Mouse (Mus musculus) embryonic facial prominence, embryonic 13.5 days (tissue): ENCODE results near the gene Mtmr10. TPM values are rescaled to one million over a fixed set of nuclear protein-coding genes. Genes with fewer than 3 reads are reported as not detected.

ENCODE experiments used
- ATAC-seq: fragments of 200-750 bp; cut with Nextera tagmentation; 2 replicates; pipeline ENCODE4 v1.8.0; 2017; ENCODE audit warnings: low read depth; ENCODE audit not compliant: insufficient number of reproducible peaks, insufficient read depth, low FRiP score, low TSS enrichment
- H3K27ac ChIP-seq: fragments of 300-500 bp; sonication (generic); 2 replicates; pipeline ENCODE4 v1.5.1; 2015; ENCODE audit warnings: moderate library complexity, mild to moderate bottlenecking, inconsistent platforms
- H3K27me3 ChIP-seq: fragments of 300-500 bp; sonication (generic); 2 replicates; pipeline ENCODE4 v1.6.1; 2015; ENCODE audit warnings: mild to moderate bottlenecking, inconsistent platforms
- H3K36me3 ChIP-seq: fragments of 300-500 bp; sonication (generic); 2 replicates; pipeline ENCODE4 v1.6.1; 2015; ENCODE audit warnings: mild to moderate bottlenecking, inconsistent platforms
- H3K4me1 ChIP-seq: fragments of 300-500 bp; sonication (generic); 2 replicates; pipeline ENCODE4 v1.6.1; 2015; ENCODE audit warnings: inconsistent platforms
- H3K4me2 ChIP-seq: fragments of 300-500 bp; sonication (generic); 2 replicates; pipeline ENCODE4 v1.6.1; 2015; ENCODE audit warnings: moderate library complexity, mild to moderate bottlenecking, inconsistent platforms
- H3K4me3 ChIP-seq: fragments of 300-500 bp; sonication (generic); 2 replicates; pipeline ENCODE4 v1.5.1; 2015; ENCODE audit warnings: mild to moderate bottlenecking, inconsistent platforms
- H3K9ac ChIP-seq: fragments of 300-500 bp; sonication (generic); 2 replicates; pipeline ENCODE4 v1.6.1; 2015; ENCODE audit warnings: mild to moderate bottlenecking, inconsistent platforms
- H3K9me3 ChIP-seq: fragments of 300-500 bp; sonication (generic); 2 replicates; pipeline ENCODE4 v1.6.1; 2016; ENCODE audit warnings: inconsistent platforms
- WGBS: fragments of 180-500 bp; shearing (Covaris S2); methylation state at CpG from one replicate; pipeline ENCODE4 v1.1.7; 2015; ENCODE audit warnings: mixed read lengths; 5-methylcytosine and 5-hydroxymethylcytosine counted together
- polyA plus RNA-seq: library from polyadenylated mRNA; unstranded; fragments of >200 nt; fragmentation: Nextera tagmentation; extraction: Ambion mirVana; gene quantifications from 2 replicates; pipeline ENCODE4 v1.2.1, GENCODE M21; 2015

Gene Mtmr10
- polyA plus RNA-seq, result 13.6 and 14.5 TPM in 2 replicates

DNA sequence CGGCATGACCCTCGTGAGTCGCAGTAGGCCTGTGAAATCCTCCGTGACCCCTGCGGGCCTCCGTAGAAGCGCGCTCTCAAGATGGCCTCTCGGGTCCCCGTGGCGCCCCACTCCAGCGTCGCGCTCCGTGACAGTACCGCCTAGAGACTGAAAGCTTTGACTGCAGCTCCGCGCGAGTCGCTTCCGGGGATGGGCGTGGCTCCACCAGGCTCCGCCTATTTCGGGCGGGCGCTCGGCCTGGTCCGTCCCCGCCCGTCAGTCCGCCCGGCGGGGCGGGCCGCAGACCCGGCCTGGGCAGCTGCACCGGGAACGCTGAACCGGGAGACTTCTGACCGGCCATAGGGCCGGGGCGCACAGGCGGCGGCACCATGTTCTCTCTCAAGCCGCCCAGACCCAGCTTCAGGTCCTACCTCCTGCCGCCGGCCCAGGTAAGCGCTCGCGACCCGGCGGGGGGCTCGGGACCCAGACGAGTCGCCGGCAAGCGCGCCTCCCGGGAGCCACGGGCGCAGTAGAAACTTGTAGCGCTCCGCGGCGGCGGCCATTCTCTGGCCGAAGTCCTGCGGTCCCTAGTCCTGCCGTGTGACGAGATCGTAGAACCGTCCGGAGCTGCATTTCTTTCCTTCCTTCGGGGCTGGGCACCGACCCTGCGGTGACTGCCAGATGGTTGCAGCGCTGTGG, at the start of gene Mtmr10:
Gene Mtmr10 (plus strand): TSS at position 240 of the 678 bp plus-strand sequence.
- Histone ChIP-seq H3K27ac (peak within 1 kb of the TSS; percentile 72), H3K9ac (peak within 1 kb of the TSS; percentile 87), H3K36me3 (no peaks in the 10 kb centered on the region), H3K4me1 (peaks cover 12% of the 10 kb centered on the region), H3K9me3 (no peaks in the 10 kb centered on the region), H3K27me3 (no peaks in the 10 kb centered on the region), H3K4me3 (peak within 1 kb of the TSS; percentile 84), H3K4me2 (peak within 1 kb of the TSS; percentile 64)
- WGBS, result under 1% methylated on average over 77 of the region's 77 CpGs
- ATAC-seq, result peak; percentile 96

DNA sequence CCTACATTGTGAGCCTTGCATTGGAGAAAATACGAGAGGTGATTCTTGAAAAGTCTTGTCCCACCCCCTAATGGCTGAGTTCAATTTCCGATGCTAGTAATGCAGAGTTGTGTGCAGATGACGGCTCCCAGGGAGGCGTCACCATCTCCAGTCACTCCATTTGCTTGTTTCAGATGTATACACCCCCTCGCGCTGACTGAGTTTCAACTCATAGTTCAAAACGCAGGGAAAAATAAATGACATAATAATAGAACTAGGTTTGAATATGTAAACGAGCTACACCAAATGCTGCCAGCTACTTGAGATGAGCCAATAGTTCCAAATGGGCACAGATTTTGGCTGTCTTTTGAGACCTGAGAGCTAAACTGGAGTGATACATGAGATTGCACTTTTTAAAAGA, 49.7 kb upstream of the Mtmr10 start:
- Histone ChIP-seq H3K9ac (no peak overlapping the region), H3K27ac (no peak overlapping the region), H3K4me2 (no peak overlapping the region), H3K4me3 (no peak overlapping the region), H3K27me3 (no peaks in the 10 kb centered on the region), H3K4me1 (peaks cover 23% of the 10 kb centered on the region), H3K36me3 (no peaks in the 10 kb centered on the region), H3K9me3 (no peaks in the 10 kb centered on the region)
- 91% methylated on average over 8 of the region's 8 CpGs for WGBS
- ATAC-seq, result no peak

DNA sequence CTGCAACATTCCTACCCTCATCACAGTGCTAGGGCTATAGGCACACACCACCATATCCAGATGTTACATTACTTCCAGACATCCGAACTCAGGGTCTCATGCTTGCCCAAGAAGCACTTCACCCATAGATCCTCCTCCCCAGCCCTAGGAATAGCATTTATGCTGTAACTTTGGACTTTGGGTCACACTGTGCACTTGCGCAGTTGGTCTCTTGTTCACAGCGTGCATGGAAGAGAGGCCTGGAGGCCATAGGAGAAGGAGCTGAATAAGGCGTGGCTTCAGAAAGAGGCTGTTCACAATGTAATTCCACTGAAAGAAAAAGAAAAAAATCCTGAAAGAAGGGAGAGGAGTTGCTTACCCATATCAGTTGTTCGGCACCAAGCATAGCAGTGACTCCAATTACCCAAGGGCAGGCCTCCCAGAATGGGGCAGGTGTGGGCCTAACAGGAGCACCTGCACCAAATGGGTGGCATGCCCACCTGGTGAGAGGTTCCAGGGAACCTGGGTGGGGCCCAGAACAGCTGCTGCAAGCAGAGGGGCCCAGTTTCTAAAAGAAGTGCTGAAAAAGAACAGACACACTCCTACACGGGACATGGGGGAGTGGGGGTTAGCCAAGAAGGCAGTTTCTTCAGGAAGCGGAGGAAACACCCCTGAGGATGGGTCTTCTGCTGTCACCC, 48.9 kb upstream of the Mtmr10 start:
- no peak overlapping the region for H3K4me2 ChIP-seq
- no peaks in the 10 kb centered on the region for H3K36me3 ChIP-seq
- peaks cover 23% of the 10 kb centered on the region for H3K4me1 ChIP-seq
- WGBS, result 75% methylated on average over 7 of the region's 7 CpGs
- no peak overlapping the region for H3K9ac ChIP-seq
- ATAC-seq, result no peak
- H3K27ac ChIP-seq, result no peak overlapping the region
- no peaks in the 10 kb centered on the region for H3K9me3 ChIP-seq
- no peak overlapping the region for H3K4me3 ChIP-seq
- H3K27me3 ChIP-seq, result no peaks in the 10 kb centered on the region

DNA sequence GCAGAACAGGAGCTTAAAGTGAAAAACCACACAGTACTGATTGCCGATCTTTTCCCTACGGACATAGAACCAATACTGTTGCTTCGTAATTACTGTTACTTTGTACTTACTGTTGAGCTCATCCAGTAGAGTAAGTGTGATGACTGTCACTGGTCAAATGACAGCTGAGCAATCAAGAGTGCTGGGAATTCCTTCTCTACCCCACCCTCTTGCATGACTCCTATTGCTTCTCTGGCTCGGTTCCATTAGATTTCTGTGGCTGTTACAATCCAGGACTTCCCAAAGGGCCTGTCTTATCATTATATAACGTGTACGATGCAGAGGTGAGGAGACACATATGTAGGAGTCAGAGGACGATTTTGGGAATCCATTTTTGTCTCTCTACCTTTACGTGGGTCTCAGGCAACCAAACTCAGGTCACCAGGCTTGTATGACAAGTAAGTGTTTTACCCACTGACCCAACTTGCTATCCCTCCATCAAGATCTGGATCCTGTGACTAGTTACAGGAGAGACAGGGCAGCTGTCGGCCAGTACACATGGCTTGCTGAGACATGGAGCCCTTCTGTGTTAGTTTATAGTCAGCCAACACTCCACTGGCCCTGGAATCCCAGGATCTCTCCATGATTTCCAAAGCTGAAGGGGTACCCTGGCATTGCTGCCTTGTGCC, 48.2 kb upstream of the Mtmr10 start:
- H3K4me3 ChIP-seq, result no peak overlapping the region
- no peaks in the 10 kb centered on the region for H3K36me3 ChIP-seq
- no peak overlapping the region for H3K4me2 ChIP-seq
- ATAC-seq, result no peak
- H3K9ac ChIP-seq, result no peak overlapping the region
- H3K27ac ChIP-seq, result peak overlapping the region; percentile 45; the same call in 1 of the 2 replicates
- peaks cover 23% of the 10 kb centered on the region for H3K4me1 ChIP-seq
- WGBS, result 83% methylated on average over 9 of the region's 9 CpGs
- H3K27me3 ChIP-seq, result no peaks in the 10 kb centered on the region
- H3K9me3 ChIP-seq, result no peaks in the 10 kb centered on the region

DNA sequence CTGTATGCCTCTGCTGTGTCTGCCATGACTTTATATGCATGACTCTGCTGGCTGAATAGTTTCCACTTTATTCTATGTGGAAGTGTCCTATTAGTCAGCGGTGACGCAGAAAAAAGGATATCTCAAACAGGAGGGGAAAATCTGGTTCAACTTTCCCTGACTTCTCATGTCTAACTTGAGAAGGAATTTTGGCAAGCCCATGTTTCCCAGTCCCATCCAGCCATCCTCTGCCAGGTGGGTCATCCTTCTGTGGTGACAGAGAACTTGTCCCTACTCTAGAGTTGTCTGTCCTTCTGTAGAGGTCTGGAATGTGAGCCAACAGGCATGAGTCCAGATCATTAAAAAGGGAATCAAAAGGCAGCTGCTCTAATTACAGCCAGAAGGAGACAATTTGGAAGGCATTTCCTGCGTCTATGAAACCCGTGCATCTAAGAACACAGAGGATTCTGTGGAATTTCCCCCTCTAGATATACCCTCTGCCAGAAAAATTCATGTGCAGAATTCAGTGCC, 47.6 kb upstream of the Mtmr10 start:
- no peak for ATAC-seq
- 24% methylated on average over 4 of the region's 4 CpGs for WGBS
- H3K4me2 ChIP-seq, result no peak overlapping the region

DNA sequence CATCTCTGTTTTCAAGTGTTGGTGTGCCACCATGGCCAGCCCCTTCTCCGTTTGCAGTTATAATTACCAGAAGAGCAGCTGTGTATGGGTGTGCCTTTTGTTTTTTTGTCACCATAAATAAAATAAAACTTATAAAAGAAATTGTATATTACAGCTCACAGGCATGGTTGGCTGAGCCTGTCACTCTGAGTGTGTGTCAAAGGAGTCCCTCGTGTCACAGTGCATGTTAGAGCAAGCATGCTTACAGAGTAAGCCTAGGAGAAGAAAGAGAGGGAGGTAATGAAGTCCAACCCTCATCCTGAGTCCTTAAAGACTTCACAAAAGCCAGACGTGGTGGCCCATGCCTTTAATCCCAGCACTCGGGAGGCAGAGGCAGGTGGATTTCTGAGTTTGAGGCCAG, 45.0 kb upstream of the Mtmr10 start:
- H3K4me1 ChIP-seq, result peaks cover 23% of the 10 kb centered on the region
- H3K9ac ChIP-seq, result no peak overlapping the region
- ATAC-seq, result no peak
- H3K27ac ChIP-seq, result no peak overlapping the region
- H3K36me3 ChIP-seq, result no peaks in the 10 kb centered on the region
- no peaks in the 10 kb centered on the region for H3K27me3 ChIP-seq
- H3K4me3 ChIP-seq, result no peak overlapping the region
- no peak overlapping the region for H3K4me2 ChIP-seq
- no peaks in the 10 kb centered on the region for H3K9me3 ChIP-seq
- 37% methylated on average over 4 of the region's 4 CpGs for WGBS

More for the DNA sequence above, 47.6 kb upstream of the Mtmr10 start:
- Histone ChIP-seq H3K4me1 (peaks cover 23% of the 10 kb centered on the region), H3K27me3 (no peaks in the 10 kb centered on the region), H3K9ac (no peak overlapping the region), H3K27ac (peak overlapping the region; percentile 45), H3K9me3 (no peaks in the 10 kb centered on the region), H3K4me3 (no peak overlapping the region), H3K36me3 (no peaks in the 10 kb centered on the region)

DNA sequence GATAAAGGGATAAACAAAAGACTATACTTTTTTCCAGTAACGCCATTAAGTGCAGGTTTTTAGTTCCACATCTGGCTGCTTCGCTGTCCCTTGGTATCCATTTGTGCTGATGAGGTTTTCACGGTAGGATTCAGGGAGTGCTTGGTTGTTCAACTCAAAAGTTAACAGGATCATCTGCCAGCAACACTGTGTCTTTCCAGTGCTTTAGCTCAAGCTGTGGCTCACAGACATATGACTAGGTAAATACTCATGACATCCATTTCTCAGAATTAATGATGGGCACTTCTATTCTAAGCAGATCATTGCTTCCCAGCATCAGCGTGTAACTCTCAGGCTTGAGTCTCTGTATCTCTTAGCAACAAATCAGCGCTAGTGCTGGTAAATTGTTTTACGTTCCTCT, 43.1 kb upstream of the Mtmr10 start:
- 77% methylated on average over 6 of the region's 6 CpGs for WGBS

DNA sequence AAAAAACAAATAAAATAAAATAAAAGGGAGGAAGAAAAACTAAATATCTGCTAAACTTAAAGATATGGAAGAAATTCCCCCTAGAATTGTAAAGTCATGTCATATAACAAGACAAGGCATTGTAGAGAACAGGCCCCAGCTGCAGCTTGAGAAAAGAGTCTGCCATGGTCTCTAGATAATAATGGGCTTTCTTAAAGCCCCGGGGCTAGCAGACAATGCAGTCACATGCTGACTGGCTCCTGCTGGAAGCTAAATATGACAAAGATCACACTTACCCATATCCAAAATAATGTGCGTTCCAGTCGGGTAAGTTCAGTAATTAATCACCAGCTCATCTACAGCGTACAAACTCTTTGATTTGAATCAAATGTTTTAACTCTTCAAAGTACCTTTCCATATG, 40.7 kb upstream of the Mtmr10 start:
- Histone ChIP-seq H3K27ac (no peak overlapping the region), H3K4me2 (no peak overlapping the region), H3K9ac (no peak overlapping the region), H3K4me1 (0 out of 2 replicates have a peak, but pooled peaks cover 2% of the 10 kb centered on the region), H3K27me3 (no peaks in the 10 kb centered on the region), H3K4me3 (no peak overlapping the region), H3K36me3 (no peaks in the 10 kb centered on the region), H3K9me3 (no peaks in the 10 kb centered on the region)
- ATAC-seq, result no peak
- 61% methylated on average over 4 of the region's 4 CpGs for WGBS

More for the DNA sequence above, 43.1 kb upstream of the Mtmr10 start:
- H3K4me3 ChIP-seq, result no peak overlapping the region
- H3K4me2 ChIP-seq, result no peak overlapping the region
- no peak overlapping the region for H3K9ac ChIP-seq
- no peak overlapping the region for H3K27ac ChIP-seq
- no peak for ATAC-seq
- H3K36me3 ChIP-seq, result no peaks in the 10 kb centered on the region
- peaks cover 15% of the 10 kb centered on the region for H3K4me1 ChIP-seq
- no peaks in the 10 kb centered on the region for H3K9me3 ChIP-seq
- H3K27me3 ChIP-seq, result no peaks in the 10 kb centered on the region

DNA sequence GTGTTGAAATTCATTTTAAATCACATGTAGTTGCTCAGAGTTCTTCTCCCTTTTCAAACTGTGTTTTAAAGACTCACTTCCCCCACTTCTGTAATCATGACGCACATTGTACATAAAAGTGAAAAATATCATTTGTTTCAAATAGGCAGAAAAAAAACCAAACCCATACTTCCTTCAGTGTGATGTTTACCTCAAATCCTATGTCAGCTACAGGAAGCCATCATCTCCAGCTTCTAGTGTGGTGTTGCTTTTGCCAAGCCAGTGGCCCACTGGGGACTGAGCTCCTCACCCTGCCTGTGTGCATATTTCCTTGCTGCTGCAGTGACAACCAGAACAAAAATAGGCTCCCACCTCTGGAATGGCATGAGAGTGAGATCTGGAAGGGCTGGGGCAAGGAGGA, 39.1 kb upstream of the Mtmr10 start:
- no peak overlapping the region for H3K27ac ChIP-seq
- WGBS, result 86% methylated on average over 1 of the region's 1 CpGs

DNA sequence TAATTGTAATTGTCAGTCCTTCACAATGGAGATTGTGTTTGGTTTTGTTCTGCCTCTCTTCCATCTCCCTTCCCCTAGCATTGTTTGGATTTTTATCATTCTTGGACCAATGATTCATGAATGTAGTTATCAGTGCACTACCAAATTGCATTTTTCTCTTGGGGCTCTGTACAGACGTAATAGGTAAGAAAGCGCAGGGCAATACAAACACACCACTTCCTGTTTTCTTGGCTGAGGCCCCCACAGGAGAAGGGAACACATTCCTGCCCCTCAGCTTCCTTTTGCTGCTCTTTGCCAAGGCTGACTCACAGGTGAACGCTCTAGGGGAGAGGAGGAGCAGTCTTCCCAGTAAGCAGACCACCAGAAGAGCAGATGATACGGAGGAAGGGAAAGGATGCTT, 37.7 kb upstream of the Mtmr10 start:
- Histone ChIP-seq H3K4me2 (no peak overlapping the region), H3K4me1 (0 out of 2 replicates have a peak, but pooled peaks cover 2% of the 10 kb centered on the region), H3K27ac (no peak overlapping the region), H3K4me3 (no peak overlapping the region), H3K9ac (no peak overlapping the region), H3K36me3 (no peaks in the 10 kb centered on the region), H3K9me3 (no peaks in the 10 kb centered on the region), H3K27me3 (no peaks in the 10 kb centered on the region)
- WGBS, result 54% methylated on average over 4 of the region's 4 CpGs
- no peak for ATAC-seq

More for the DNA sequence above, 39.1 kb upstream of the Mtmr10 start:
- no peaks in the 10 kb centered on the region for H3K9me3 ChIP-seq
- 0 out of 2 replicates have a peak, but pooled peaks cover 2% of the 10 kb centered on the region for H3K4me1 ChIP-seq
- no peaks in the 10 kb centered on the region for H3K36me3 ChIP-seq
- no peak for ATAC-seq
- H3K4me2 ChIP-seq, result no peak overlapping the region
- H3K9ac ChIP-seq, result no peak overlapping the region
- H3K27me3 ChIP-seq, result no peaks in the 10 kb centered on the region
- no peak overlapping the region for H3K4me3 ChIP-seq

DNA sequence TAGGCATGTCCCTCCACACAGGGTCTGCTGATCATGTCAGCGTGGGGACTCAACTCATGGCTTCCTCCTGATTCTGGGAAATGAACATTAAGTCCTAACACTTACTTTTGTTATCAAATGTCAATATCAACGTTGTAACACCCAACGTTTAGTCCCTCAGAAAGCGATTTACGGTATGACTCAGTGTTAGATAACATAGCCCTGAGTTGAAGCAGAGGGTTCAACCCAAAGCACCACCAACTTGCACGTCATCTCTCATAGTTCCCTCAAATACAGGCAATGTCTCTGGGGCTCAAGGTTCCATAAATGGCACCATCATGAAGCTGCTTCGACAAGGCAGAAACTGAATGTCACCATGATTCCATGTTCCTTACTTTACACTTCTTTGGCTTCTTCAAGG, 37.0 kb upstream of the Mtmr10 start:
- Histone ChIP-seq H3K4me3 (no peak overlapping the region), H3K27me3 (no peaks in the 10 kb centered on the region), H3K27ac (no peak overlapping the region), H3K4me1 (0 out of 2 replicates have a peak, but pooled peaks cover 2% of the 10 kb centered on the region), H3K9me3 (no peaks in the 10 kb centered on the region), H3K36me3 (no peaks in the 10 kb centered on the region), H3K4me2 (no peak overlapping the region), H3K9ac (no peak overlapping the region)
- no peak for ATAC-seq
- WGBS, result 88% methylated on average over 7 of the region's 7 CpGs
